Mouse (Mus musculus) forebrain, embryonic 15.5 days (tissue): ENCODE measurements around the gene Cgrrf1. TPM values are rescaled to one million over a fixed set of nuclear protein-coding genes. Genes with fewer than 3 reads are reported as not detected.
A peak's percentile ranks its signal among the peaks of the same experiment; 100 is the strongest.

Source experiments
- ATAC-seq: fragments of 200-750 bp; cut with Nextera tagmentation; replicated peaks from 2 replicates; pipeline ENCODE4 v1.8.0; 2017; ENCODE audit warnings: mild to moderate bottlenecking, moderate TSS enrichment, moderate library complexity
- H3K27ac ChIP-seq: fragments of 300-500 bp; sonication (generic); replicated peaks from 2 replicates; pipeline ENCODE4 v1.5.1; 2015; ENCODE audit warnings: mild to moderate bottlenecking, inconsistent platforms
- H3K27me3 ChIP-seq: fragments of 300-500 bp; sonication (generic); 2 replicates; pipeline ENCODE4 v1.6.1; 2015; ENCODE audit warnings: inconsistent platforms
- H3K36me3 ChIP-seq: fragments of 300-500 bp; sonication (generic); 2 replicates; pipeline ENCODE4 v1.6.1; 2015; ENCODE audit warnings: mild to moderate bottlenecking, inconsistent platforms
- H3K4me1 ChIP-seq: fragments of 300-500 bp; sonication (generic); 2 replicates; pipeline ENCODE4 v1.6.1; 2015; ENCODE audit warnings: inconsistent platforms
- H3K4me2 ChIP-seq: fragments of 300-500 bp; sonication (generic); replicated peaks from 2 replicates; pipeline ENCODE4 v1.6.1; 2015; ENCODE audit warnings: mild to moderate bottlenecking, inconsistent platforms
- H3K4me3 ChIP-seq: fragments of 300-500 bp; sonication (generic); 2 replicates; pipeline ENCODE4 v1.5.1; 2015; ENCODE audit warnings: mild to moderate bottlenecking, inconsistent platforms
- H3K9ac ChIP-seq: fragments of 300-500 bp; sonication (generic); replicated peaks from 2 replicates; pipeline ENCODE4 v1.6.1; 2015; ENCODE audit warnings: mild to moderate bottlenecking, inconsistent platforms
- H3K9me3 ChIP-seq: fragments of 300-500 bp; sonication (generic); 2 replicates; pipeline ENCODE4 v1.6.1; 2016; ENCODE audit warnings: inconsistent platforms
- WGBS: fragments of 180-500 bp; shearing (Covaris S2); methylation state at CpG from one replicate; pipeline ENCODE4 v1.1.7; 2015; ENCODE audit warnings: mixed read lengths; 5-methylcytosine and 5-hydroxymethylcytosine counted together
- polyA plus RNA-seq: library from polyadenylated mRNA; unstranded; fragments of >200 nt; fragmentation: Nextera tagmentation; extraction: Ambion mirVana; gene quantifications from 2 replicates; pipeline ENCODE4 v1.2.1, GENCODE M21; 2015

Cgrrf1 gene
- polyA plus RNA-seq, 1 experiment from 2014 or later: 14.6 TPM

DNA sequence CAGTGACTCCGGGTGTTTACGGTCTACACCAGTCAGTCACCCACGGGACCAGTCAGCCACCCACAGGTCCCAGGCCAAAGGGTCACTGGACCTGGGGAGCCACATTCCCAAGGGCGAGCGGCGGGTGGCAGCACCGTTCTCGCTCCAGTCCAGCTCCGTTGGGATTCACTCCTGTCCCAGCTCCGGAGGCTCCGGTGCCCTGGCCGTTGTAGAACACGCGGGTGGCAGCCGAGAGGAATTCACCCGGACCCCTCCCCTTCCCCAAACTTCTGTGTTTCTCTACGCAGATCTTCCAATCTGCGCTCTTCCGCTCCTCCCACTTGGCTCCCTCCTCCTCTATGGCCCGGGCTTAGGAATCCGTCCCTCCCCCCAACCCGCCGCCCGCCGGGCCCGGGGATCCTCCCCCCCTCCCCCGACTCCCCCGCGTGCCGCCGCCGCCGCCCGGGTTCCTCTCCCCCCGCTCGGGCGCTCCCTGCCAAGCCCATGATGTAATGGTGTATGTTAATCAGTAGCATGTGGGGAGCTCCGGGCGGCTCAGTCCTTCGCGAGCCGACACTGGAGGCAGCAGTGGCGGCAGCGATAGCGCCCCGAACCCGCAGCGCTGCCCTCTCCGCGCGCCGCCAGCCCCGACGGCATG is 50.6 kb downstream of the Cgrrf1 start, which contains the start of gene Samd4:
Gene Samd4 (plus strand): TSS at position 424 of the 637 bp plus-strand sequence.
- ATAC-seq: peak; percentile 72
- Histone ChIP-seq H3K9ac (peak within 1 kb of the TSS; percentile 65), H3K27ac (peak within 1 kb of the TSS; percentile 76), H3K4me3 (peak within 1 kb of the TSS; percentile 51), H3K9me3 (no peaks in the 10 kb centered on the region), H3K4me2 (peak within 1 kb of the TSS; percentile 97), H3K27me3 (0 out of 2 replicates have a peak, but pooled peaks cover 7% of the 10 kb centered on the region), H3K4me1 (peaks cover 29% of the 10 kb centered on the region), H3K36me3 (no peaks in the 10 kb centered on the region)
- under 1% methylated on average over 53 of the region's 54 CpGs for WGBS

DNA sequence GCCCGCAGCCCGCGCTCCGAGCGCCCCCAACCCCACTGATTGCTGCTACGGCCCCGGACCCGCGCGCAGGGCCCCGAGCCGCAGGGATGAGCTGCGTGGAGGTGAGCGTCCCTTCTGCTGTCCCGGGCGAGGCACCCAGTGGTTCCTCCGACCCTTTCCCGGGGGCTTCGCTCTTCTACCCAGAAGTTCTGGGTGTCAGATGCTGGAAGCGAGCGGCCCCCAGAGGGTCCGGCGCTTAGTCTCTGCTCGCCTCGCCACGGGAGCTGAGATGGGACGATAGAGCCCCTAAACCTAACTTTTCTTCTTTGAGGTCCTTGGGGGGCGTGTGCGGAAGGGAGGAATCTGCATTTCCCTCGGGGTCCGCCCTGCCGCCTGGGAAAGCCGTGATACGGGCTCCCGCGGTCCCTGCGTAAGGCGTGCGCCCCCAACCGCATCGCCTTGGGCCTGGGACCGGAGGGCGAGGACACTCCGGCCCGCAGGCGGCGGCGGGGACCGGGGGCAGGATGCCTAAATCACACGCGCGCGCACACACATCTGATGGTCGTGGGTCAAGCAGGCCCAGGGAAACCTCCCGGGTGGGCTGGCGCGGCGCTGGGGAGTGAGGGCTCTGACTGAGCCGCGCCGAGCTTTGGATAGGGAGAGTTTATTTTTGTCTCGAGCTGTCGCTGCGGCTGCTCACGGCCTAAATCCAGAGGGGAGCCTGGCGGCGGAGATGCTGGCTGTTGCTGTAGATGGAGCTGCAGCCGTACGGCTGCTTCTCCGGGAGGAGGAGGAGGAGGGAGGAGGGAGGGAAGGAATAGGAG is 51.3 kb downstream of the Cgrrf1 start:
- WGBS: under 1% methylated on average over 70 of the region's 70 CpGs

DNA sequence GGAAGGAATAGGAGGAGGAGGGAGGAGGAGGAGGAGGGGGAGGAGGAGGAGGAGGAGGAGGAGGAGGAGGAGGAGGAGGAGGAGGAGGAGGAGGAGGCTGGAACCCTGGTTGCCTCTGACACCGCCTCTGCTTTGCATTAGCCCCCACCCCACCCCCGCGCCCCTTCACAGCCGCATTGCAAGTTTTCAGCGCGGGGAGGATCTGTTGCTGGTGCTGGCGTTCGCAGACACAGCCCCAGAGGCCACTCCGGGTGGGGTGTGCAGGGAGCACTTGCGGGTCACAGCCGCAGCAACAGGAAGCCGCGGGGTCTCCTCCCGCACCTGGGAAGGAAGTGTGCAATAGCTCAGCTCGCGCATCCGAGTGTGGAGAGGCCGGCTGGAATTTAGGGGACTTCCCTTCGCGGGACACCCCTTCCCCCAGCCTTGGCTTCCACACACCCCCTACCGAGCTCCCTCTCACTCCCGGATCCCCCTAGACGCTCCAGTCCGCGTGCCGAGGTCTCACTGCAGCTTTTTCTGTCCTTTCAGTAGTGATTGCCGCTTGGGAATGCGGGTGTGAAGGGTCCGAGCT is 52.0 kb downstream of the Cgrrf1 start:
- WGBS: 0% methylated on average over 28 of the region's 29 CpGs
- peak overlapping the region; percentile 97 for H3K4me2 ChIP-seq
- H3K36me3 ChIP-seq: no peaks in the 10 kb centered on the region
- peak; percentile 14 for ATAC-seq
- H3K4me1 ChIP-seq: peaks cover 29% of the 10 kb centered on the region
- H3K27ac ChIP-seq: peak overlapping the region; percentile 56
- H3K27me3 ChIP-seq: 0 out of 2 replicates have a peak, but pooled peaks cover 7% of the 10 kb centered on the region
- no peaks in the 10 kb centered on the region for H3K9me3 ChIP-seq
- H3K9ac ChIP-seq: peak overlapping the region; percentile 38
- peak overlapping the region; percentile 51 for H3K4me3 ChIP-seq

More for the DNA sequence above, 51.3 kb downstream of the Cgrrf1 start:
- Histone ChIP-seq H3K27ac (peak overlapping the region; percentile 76), H3K9me3 (no peaks in the 10 kb centered on the region), H3K4me2 (peak overlapping the region; percentile 97), H3K9ac (peak overlapping the region; percentile 65), H3K27me3 (0 out of 2 replicates have a peak, but pooled peaks cover 7% of the 10 kb centered on the region), H3K4me3 (peak overlapping the region; percentile 51), H3K4me1 (peaks cover 29% of the 10 kb centered on the region), H3K36me3 (no peaks in the 10 kb centered on the region)
- peak; percentile 39 for ATAC-seq

DNA sequence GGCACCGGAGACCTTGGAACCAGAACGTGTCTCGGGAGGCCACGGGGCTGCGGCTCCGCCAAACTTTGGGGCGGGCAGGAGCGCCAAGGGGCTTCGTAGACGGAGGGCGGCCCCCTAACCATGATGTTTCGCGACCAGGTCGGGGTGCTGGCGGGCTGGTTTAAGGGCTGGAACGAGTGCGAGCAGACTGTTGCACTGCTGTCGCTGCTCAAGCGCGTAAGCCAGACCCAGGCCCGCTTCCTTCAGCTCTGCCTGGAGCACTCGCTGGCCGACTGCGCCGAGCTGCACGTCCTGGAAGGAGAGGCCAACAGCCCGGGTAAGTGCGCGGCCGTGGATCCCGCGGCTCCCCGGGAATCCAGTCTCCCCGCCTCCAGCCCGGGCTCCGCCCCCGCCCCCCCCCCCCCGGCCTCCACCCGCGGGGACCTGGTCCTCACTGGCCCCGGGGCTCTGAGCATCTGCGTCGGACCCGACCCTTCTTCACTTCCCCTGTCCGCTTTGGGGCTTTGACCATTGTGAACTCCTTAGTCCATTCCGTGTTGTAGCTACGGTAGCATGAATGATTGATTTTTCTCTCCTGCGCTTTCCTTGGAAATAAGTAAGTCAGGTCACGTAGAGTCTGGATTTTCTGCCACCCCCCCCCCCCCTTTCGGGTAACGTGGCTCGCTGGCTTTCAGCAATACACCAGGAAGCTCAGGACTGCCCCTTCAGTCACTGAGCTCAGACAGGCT is 52.9 kb downstream of the Cgrrf1 start:
- peak overlapping the region; percentile 97 for H3K4me2 ChIP-seq
- no peaks in the 10 kb centered on the region for H3K9me3 ChIP-seq
- 0 out of 2 replicates have a peak, but pooled peaks cover 3% of the 10 kb centered on the region for H3K27me3 ChIP-seq
- H3K27ac ChIP-seq: peak overlapping the region; percentile 56
- under 1% methylated on average over 50 of the region's 52 CpGs for WGBS
- peak; percentile 57 for ATAC-seq
- no peaks in the 10 kb centered on the region for H3K36me3 ChIP-seq
- H3K9ac ChIP-seq: peak overlapping the region; percentile 38
- H3K4me1 ChIP-seq: peaks cover 29% of the 10 kb centered on the region
- peak overlapping the region; percentile 51 for H3K4me3 ChIP-seq

DNA sequence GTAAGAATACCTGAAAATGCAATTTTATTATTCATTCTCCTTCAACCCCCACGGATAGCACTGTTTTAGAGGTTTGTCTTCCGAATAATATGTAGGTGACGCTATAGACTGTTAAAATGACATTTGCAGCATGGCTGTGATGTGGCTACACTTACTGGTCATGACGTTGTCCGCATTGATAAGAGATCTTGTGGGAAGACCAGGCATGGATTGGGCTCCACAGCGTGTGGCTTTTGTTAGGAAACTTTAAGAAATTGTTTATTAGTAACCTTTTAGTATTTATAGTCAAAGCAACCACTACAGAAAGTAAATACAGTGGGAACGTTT is 53.5 kb downstream of the Cgrrf1 start:
- Histone ChIP-seq H3K9ac (peak overlapping the region; percentile 38), H3K27me3 (0 out of 2 replicates have a peak, but pooled peaks cover 2% of the 10 kb centered on the region), H3K9me3 (no peaks in the 10 kb centered on the region), H3K27ac (peak overlapping the region; percentile 56), H3K36me3 (no peaks in the 10 kb centered on the region), H3K4me1 (peaks cover 29% of the 10 kb centered on the region), H3K4me3 (peak overlapping the region; percentile 51), H3K4me2 (peak overlapping the region; percentile 97)
- ATAC-seq: no peak
- WGBS: 1% methylated on average over 7 of the region's 7 CpGs

DNA sequence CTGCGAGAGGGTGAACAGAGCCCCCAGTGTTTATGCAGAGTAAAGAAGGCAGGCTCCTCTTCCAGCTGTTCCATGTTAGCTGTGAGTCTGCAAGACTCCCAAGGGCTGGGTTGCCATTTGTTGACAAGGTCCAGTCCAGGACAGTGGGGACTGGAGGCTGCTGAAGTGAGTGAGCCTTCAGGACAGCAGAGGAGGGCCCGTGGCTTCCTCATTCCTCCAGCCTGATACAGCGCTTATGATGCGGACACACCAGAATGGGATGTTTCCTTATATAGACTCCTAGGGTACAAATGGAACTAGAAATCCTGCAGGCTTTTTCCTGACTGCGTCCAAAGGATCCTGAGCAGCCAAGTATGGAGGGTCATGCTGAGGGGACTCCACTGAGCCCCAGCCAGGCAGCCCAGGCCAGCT is 54.0 kb downstream of the Cgrrf1 start:
- Histone ChIP-seq H3K4me3 (peak overlapping the region; percentile 51), H3K27ac (peak overlapping the region; percentile 56), H3K4me2 (peak overlapping the region; percentile 97), H3K27me3 (0 out of 2 replicates have a peak, but pooled peaks cover 2% of the 10 kb centered on the region), H3K9ac (no peak overlapping the region; the same call in 1 of the 2 replicates), H3K4me1 (peaks cover 29% of the 10 kb centered on the region), H3K36me3 (no peaks in the 10 kb centered on the region), H3K9me3 (no peaks in the 10 kb centered on the region)
- WGBS: 35% methylated on average over 5 of the region's 5 CpGs
- no peak for ATAC-seq

DNA sequence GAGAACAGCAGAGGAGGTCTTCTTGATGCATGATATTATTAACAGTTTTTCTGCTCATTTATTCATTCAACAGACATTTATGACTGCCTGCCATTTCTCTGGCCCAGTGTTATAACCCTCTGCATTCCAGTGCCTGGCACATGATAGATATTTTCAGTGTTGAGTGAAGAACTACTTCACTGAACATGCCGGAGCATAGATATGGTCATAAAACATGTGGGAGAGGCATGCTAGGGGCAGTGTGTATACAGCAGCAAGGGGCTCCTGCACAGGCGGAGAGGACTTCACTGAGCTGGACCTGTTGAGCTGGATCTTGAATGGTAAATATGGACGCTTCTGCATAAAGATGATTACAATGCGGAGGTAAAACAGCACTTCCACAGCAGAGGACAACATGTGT is 57.2 kb downstream of the Cgrrf1 start:
- Histone ChIP-seq H3K9ac (no peak overlapping the region), H3K4me1 (peaks cover 12% of the 10 kb centered on the region), H3K27ac (no peak overlapping the region), H3K4me3 (no peak overlapping the region), H3K36me3 (no peaks in the 10 kb centered on the region), H3K4me2 (no peak overlapping the region), H3K27me3 (no peaks in the 10 kb centered on the region), H3K9me3 (no peaks in the 10 kb centered on the region)
- ATAC-seq: no peak
- WGBS: 95% methylated on average over 4 of the region's 4 CpGs

DNA sequence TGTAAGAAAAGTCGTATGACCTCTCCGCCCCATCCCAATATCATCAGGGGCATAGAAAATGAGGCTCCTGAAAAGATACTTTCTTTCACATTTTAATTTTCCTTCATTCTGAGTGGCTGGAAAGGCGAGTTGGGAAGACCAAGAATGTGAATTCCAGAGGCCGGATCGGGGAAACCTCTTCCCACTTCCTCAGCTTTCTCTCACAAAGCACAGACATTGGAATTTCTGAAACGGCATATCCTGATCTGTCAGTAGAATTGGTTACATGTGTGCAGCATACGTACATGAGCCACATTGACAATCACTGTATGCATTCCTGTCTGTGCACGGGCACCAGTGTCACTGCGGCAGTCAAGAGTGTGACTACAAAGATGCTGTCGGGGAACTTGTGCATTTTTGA is 62.0 kb downstream of the Cgrrf1 start:
- no peak for ATAC-seq
- 93% methylated on average over 10 of the region's 10 CpGs for WGBS
- no peak overlapping the region for H3K4me2 ChIP-seq
- no peak overlapping the region for H3K9ac ChIP-seq
- no peak overlapping the region for H3K4me3 ChIP-seq
- H3K4me1 ChIP-seq: no peaks in the 10 kb centered on the region
- H3K27ac ChIP-seq: no peak overlapping the region
- no peaks in the 10 kb centered on the region for H3K9me3 ChIP-seq
- no peaks in the 10 kb centered on the region for H3K36me3 ChIP-seq
- no peaks in the 10 kb centered on the region for H3K27me3 ChIP-seq

DNA sequence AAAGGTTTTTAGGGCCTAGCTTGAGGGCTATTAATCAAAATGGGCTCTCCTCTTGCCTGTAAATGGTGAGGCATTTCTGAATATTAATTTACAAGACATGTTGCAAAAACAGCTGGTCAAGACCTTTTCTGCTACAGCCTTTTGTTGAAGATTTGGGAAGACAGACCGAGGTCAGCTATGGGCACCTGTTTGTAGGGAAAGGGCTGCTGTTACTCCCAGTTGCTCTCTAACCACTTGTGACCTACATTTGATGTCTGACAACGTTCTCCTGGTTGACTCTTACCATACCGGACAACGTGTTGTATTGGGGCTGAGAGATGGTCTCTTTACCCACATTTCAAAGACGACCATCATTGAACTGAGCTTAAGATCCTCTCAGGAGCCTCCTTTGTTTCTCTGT is 66.0 kb downstream of the Cgrrf1 start:
- ATAC-seq: no peak
- no peaks in the 10 kb centered on the region for H3K9me3 ChIP-seq
- H3K4me2 ChIP-seq: no peak overlapping the region
- H3K4me1 ChIP-seq: no peaks in the 10 kb centered on the region
- H3K27ac ChIP-seq: no peak overlapping the region
- no peak overlapping the region for H3K9ac ChIP-seq
- WGBS: 85% methylated on average over 5 of the region's 5 CpGs
- H3K27me3 ChIP-seq: no peaks in the 10 kb centered on the region
- no peaks in the 10 kb centered on the region for H3K36me3 ChIP-seq
- no peak overlapping the region for H3K4me3 ChIP-seq

DNA sequence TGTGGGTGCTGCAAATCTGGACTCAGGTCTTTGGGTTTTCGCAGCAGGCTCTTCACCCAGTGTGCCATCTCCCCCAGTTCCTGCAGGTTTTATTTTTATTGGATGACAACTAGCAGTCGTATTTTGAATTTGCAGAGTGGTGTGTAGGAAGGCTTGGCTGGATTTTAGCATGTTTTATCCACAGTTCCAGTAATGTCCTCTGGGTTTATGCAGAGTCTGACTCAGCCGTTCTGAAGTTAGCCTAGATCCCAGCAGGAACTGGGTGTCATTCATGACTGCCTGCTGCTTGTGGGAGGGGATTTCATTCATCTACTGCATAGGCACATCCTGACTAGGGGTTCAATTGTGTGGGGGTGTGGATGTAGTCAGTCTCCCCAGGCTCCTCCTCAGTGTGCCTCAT is 66.7 kb downstream of the Cgrrf1 start:
- Histone ChIP-seq H3K27ac (no peak overlapping the region), H3K27me3 (no peaks in the 10 kb centered on the region), H3K36me3 (no peaks in the 10 kb centered on the region), H3K4me1 (no peaks in the 10 kb centered on the region), H3K9me3 (no peaks in the 10 kb centered on the region), H3K9ac (no peak overlapping the region), H3K4me2 (no peak overlapping the region), H3K4me3 (no peak overlapping the region)
- WGBS: 65% methylated on average over 3 of the region's 3 CpGs
- ATAC-seq: no peak

DNA sequence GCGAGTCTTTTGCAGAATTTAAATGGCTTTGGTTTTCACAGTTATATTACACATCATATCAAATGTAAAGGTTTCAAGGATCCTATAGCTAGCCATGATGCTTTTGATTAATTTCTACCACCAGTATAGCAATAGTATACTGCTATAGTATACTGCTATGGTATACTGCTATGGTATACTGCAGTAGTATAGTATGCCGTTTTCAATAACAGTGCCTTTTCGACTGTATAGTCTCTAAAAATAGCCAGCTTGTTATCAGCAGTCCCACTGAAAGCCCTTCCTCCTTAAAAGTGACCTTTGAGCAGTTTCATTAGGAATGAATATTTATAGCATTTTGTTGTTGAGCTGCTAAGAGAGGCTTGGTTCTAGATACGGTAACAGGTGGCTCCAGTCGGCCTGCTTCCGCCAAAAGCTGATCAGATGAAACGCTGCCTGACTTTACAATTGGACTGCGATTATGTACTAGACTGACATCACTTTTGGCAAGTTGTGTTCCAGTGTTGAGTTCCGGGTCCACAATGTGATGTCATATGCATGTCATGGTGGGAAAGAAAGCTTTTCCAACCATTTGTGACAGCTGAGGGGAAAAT is 70.7 kb downstream of the Cgrrf1 start:
- Histone ChIP-seq H3K4me1 (no peaks in the 10 kb centered on the region), H3K27me3 (no peaks in the 10 kb centered on the region)
- no peak for ATAC-seq

More for the DNA sequence above, 70.7 kb downstream of the Cgrrf1 start:
- H3K9ac ChIP-seq: no peak overlapping the region
- no peaks in the 10 kb centered on the region for H3K9me3 ChIP-seq
- no peak overlapping the region for H3K4me2 ChIP-seq
- no peaks in the 10 kb centered on the region for H3K36me3 ChIP-seq
- 88% methylated on average over 9 of the region's 9 CpGs for WGBS
- H3K27ac ChIP-seq: no peak overlapping the region
- no peak overlapping the region for H3K4me3 ChIP-seq
